Mouse (Mus musculus): ENCODE results near the gene Timp2.

GRCm38 (mm10) chr11:118397806-118398530 is 42.4 kb upstream of the Timp2 start:
- no peak for TF ChIP-seq GATA1 (IDR thresholded peaks at IDR 0.05; ENCODE audit: borderline replicate concordance, low read length)
- no peak for TF ChIP-seq FLI1 (IDR thresholded peaks at IDR 0.05; ENCODE audit: low read length)
